Mouse (Mus musculus): ENCODE data around the gene Ift52. TPM values are rescaled to one million over a fixed set of nuclear protein-coding genes. Genes with fewer than 3 reads are reported as not detected.
A peak's percentile ranks its signal among the peaks of the same experiment; 100 is the strongest.
"Not testable (repeated sequence)": the region's sequence is repeated elsewhere in the genome, so short reads cannot be mapped to it uniquely, and the experiment has no call there.

Ift52 gene
- total RNA-seq, 2 experiments from 2014 or later, result 21.4 to 23.4 TPM

DNA sequence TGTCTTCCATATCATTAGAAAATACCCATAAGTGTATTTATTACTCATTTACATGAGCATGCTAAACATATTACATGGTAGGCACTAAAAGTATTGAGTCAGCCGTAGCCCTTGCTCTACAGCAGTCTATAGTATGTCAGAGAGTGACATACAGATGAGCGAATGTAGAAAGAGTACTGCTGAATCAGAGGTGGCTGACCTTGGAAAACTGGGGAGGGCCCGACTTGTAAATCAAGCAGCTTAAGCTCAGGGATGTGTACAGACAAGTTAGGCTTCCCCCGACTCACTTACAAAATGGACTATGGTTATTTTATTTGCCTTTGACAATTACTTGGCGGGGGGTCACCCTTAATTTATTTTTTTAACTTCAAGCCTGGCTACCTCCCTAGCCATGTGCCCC is 14.1 kb downstream of the Ift52 start:
- DNase-seq, result no peak

- DNase-seq, result no peak
These were observed 14.6 kb downstream of the Ift52 start for GRCm38 (mm10) chr2:163031757-163032156.

- DNase-seq, result no peak
These were observed 15.5 kb downstream of the Ift52 start for GRCm38 (mm10) chr2:163032622-163033021.

DNA sequence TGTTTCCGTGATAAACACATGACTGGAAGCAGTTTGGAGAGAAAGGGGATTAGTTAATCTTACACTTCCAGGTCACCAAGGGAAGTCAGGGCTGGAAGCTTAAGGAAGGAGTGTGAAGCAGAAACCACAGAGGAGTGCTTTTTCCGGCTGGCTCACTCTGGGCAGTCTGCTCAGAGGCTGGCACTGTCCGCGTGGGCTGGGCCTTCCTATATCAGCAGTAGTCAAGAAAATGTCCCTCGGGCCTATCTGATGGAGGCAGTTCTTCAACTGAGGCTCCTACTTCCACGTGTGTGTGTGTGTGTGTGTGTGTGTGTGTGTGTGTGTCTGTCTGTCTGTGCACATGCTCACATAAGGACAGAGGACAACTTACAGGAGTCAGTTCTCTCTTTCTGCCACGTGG is 22.8 kb downstream of the Ift52 start:
- no peak for DNase-seq

DNA sequence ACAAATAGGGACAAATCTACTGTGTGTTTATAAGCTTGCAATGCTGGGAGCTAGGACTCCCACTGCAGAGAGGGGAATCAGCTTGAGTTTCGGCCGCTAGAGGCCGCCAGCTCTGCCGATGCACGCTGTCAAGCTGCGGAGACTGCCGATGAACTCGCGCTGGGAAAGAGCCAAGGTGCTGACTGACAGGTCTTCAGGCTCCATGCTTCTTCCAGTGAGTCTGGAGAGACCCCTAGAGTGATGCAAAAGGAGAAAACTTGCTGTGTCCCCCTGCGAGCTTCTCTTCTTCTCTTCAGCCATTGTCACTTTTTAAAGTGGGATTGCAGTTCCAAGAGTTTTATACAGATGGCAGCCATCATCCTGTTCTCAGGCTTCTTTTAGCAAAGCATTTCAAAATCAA is 31.0 kb downstream of the Ift52 start:
- peak; percentile 61 to 83 for DNase-seq

GRCm38 (mm10) chr2:163049116-163049515 is 32.0 kb downstream of the Ift52 start:
- DNase-seq, result no peak

GRCm38 (mm10) chr2:163051691-163052090 is 34.5 kb downstream of the Ift52 start:
- no peak for DNase-seq

DNA sequence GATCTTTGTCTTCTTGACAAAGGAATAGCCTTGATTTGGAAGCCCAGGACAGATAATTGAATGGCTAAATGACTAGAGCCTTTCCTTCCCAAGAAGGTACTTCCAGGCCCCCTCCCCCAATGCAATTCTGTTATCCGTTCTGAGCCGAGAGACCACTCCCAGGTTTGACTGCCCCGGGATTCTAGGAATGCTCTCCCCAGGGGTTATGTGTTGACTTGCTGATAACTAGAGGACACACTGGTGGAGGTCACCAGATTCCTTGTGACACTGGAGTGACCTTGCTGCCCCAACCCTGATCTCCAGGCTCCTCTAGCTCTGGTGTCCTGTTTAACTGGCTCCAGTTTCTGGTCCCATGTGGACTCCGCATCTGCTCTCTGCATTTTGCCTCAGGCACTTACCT is 34.9 kb downstream of the Ift52 start:
- DNase-seq, result no peak

DNA sequence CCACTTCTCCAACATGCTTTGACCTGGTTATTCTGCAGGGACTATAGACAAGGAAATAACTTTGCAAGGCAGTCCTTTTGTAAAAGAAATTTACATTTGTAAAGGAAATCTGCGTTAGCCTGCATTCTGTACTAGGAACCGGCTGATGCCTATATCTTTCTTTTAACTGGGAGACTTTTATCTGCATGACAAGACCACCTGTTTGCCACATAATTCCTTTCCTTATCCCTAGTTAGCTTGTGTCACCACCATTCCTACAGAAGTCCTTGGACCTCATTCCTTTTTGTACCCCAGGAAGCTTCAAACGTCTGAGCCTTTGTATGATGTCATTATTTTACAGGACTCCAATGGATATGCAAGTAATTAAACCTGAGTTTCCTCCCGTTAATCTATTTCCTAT is 35.7 kb downstream of the Ift52 start:
- no peak for DNase-seq

DNA sequence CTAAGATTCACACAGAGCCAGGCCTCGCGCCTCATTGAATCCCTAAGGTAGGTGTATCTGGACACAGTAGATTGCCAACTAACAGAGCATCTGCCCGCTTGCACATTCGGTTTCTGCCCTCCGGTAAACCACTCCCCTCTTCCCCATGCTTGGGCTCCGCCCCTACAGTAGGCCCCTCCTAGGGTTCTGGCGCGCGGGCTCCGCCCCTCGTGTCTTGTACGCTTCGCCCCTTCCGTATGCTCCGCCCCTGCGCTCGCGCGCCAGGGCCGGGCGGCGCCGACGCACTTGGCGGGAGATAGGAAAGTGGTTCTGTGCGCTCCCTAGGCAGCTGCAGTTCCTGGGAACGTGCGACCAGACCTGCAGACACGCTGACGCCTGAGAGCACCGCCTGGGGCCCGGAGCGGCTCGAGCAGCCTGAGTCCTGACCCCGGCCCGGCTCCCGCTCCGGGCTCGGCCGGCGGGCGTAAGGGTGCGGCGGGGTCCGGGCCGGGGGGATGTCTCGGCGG is 37.2 kb downstream of the Ift52 start, which contains the start of gene Mybl2:
TSS of gene Mybl2 (plus strand) at position 353 of the 506 bp plus-strand sequence.
- DNase-seq, result peak; percentile 94 to 95

DNA sequence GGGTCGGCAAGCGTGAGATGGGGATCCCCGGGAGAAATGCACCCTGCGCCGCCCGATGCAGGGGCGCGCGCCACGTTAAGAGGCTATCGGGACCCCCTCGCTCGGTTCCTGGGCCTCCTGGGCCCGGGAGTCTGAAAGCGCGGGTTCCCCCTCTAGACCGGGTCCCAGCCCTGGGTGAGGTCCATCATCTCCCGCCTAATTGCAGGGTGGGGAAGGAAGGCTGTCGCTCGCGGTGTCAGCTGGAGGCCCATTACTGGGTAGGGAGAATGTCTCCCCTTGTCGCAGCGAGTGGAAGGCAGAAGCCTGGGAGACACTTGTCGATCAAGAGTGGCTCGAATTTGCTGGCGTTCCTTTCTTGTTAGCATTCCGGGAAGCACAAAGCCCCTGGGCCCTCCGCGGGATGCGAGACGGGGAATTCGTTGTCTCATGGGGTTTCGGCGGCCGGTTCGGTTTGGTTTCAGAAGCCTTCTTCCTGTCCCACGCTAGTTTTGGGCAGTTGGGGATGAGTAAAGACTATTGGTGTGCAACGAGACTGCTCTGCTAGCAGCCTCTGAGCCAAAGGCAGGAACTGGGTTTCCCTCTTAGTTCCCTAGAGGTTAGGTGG is 37.8 kb downstream of the Ift52 start:
- peak in 1 of 2 experiments; percentile 7 for DNase-seq

DNA sequence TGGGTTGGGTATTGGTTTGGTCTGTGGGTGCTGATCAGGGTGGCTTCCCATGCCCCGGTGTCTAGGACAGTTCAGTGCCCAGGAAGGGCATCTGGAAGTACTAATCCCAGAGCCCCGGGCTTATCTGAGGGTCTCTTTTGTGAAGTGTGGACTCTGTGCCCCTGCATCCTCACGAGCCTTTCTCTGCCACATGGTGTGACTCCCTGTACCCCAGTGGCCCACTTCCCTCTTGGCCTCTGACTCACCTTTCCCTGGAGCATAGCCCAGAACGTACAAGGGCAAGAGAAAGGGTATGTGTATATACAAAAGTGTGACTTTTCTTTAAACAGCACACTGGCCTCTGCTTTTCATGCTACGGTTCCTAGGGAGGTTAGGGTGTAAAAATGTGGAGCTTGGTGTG is 38.6 kb downstream of the Ift52 start:
- no peak for DNase-seq

GRCm38 (mm10) chr2:163056584-163056983 is 39.4 kb downstream of the Ift52 start:
- no peak for DNase-seq

GRCm38 (mm10) chr2:163058981-163059380 is 41.8 kb downstream of the Ift52 start:
- DNase-seq, result not testable (repeated sequence)

DNA sequence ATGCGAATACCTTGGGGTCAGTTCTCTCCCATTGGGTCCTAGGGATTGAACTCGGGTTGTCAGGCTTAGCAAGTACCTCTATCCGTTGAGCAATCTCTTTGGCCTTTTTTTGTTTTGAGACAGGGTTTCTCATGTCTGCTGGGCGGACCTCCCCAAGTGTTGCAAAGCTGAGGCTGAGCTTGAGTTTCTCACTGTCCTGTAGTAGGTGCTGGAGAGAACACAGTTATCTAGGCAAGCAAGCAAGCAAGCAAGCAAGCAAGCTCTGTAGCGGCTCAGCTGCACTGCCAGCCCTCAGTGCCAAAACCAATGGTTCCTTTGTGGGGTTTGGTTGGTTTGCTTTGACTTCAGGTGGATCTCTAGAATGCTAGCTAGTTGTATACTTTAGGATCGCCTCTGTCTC is 43.5 kb downstream of the Ift52 start:
- DNase-seq, result no peak

DNA sequence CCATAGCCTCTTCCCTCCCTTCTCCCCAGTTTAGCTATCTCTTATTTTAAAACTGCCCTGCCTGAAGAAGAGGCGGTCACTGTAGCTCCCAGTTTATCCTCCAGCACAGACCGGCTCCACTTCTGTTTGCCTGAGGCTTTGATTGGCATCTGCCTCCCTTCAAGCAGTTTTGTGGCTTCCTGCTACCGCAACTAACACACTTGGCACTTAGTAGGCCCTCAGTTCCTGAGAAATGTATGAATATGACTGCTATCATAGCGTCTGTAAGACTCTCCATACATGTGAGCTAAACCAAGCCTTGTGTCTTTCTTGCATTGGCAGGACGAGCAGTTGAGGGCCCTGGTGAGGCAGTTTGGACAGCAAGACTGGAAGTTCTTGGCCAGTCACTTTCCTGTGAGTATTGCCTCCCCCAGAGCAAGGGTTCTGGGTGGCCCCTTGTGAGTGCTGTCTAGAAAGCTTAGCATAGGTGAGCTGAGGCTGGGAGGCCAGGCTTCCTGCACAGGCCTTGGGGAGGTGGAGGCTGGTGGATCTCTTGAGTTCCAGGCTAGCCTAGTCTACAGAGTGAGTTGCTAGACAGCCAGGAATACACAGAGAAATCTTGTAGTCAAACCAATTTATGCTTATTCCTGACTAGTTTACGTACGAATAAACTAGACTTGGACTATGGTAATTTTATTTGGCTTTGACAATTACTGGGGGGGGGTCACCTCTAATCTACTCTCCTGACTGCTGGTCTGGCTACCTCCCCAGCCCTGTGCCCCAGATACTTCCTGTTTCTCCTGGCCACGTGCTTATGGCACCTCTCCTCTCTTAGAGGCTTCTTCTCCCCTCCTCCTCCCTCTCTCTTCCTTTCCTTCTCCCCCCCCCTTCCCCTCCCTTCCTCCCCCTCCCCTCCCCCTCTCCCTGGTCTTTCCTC is 44.3 kb downstream of the Ift52 start:
- DNase-seq, result no peak

DNA sequence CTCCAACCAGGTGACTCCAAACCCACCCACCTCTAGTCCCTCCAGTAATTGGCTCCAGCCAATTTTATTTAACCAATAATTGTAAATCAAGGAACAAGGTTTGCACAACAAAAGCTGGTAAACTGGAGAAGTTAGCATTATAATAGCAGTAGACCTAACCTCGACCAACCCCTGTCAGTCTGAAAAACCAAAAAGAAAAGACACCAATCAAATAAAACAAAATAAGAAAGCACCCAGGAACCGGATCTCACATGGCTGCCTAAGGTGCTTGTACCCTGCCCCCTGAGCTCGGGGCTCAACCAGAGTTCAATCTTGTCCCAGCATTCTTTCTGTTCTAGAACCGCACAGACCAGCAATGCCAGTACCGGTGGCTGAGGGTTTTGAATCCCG is 45.0 kb downstream of the Ift52 start:
- DNase-seq, result no peak

- no peak for DNase-seq
These were observed 49.2 kb downstream of the Ift52 start for GRCm38 (mm10) chr2:163066326-163066725.

DNA sequence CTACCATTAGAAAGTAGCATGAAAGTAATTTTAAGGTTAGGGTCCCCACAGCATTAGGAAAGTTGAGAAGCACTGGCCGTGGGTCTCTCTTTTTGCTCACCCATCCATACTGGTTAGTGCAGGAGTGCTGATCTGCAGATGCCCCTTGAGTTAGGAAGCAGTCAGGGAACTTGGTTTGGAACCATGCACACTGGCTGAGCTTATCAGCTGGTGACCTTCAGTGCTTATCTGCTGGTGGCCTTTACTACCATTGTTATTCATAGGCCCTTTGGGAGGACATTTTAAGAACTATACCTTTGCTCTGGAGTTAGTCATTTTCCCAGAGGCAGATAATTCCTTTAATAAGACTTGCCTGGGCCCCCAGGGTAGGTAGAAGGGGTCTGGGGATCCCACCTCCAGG is 50.1 kb downstream of the Ift52 start:
- no peak for DNase-seq

- DNase-seq, result no peak
These were observed 53.1 kb downstream of the Ift52 start for GRCm38 (mm10) chr2:163070213-163070612.

DNA sequence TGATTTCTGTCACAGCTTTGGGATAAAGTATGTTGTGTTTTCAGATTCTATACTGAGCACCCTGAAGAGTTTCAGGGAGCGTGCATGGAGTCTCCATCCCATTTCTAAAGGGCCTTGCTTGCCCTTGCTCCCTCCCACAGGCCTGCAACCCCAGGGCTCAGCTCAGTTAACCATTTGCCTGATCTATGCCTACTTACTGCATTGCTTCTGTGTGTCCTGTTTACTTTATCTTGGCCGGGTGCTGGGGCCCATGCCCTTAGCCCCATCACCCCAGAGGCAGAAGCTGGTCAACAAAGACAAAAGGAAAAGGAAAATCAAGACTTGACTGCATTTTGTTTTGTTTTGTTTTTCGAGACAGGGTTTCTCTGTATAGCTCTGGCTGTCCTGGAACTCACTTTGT is 54.4 kb downstream of the Ift52 start:
- no peak for DNase-seq

DNA sequence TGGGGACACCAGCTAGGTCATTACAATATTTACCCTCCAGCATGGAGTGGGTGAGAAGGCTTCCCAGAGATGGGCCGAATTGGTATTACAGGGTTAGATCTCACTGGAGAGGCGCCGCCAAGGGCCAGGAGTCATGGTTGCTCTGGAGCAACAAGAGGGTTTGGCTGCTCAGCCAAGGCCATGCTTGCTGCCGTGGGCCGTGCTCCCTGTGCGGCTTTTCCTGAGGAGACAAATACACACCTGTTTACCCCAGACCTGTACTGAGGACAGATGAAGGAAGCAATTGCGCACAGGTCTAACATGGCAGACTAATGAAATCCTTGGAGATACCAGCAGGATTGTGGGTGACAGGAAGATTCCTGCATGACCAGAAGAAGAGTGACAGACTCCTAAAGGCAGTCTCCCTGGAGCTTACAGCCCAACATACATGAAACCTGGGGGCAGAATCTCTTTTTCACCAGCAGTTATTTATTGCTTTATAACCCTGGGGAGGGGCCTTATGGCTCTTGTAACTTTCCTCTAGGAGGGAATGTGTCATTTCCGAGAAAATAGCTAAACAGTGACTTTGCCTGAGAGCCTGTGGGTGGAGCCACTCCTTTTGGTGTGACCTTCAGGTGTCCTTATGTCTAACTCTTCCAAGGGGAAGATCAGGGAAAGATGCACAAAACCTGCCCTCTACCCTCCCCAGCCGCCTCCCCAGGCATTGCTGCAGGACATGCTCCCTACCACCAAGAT is 56.0 kb downstream of the Ift52 start:
- DNase-seq, result no peak

- no peak for DNase-seq
These were observed 56.9 kb downstream of the Ift52 start for GRCm38 (mm10) chr2:163074006-163074405.

All from heart, adult 18-20 months (tissue).